Mouse (Mus musculus) lung, embryonic 14.5 days (tissue): Measurements from ENCODE around the gene Polr1a. TPM values are rescaled to one million over a fixed set of nuclear protein-coding genes. Genes with fewer than 3 reads are reported as not detected.

Experiments used
- ATAC-seq: fragments of 200-750 bp; cut with Nextera tagmentation; 2 replicates; pipeline ENCODE4 v1.8.0; 2017; ENCODE audit warnings: mild to moderate bottlenecking, moderate TSS enrichment, moderate library complexity; ENCODE audit not compliant: insufficient read depth
- DNase-seq: peaks from one replicate; pipeline ENCODE4 v3.0.0-alpha.2; 2015
- H3K27ac ChIP-seq: fragments of 300-500 bp; sonication (generic); 2 replicates; pipeline ENCODE4 v1.5.1; 2014; ENCODE audit warnings: low read depth, mild to moderate bottlenecking, moderate library complexity
- H3K27me3 ChIP-seq: fragments of 300-500 bp; sonication (generic); 2 replicates; pipeline ENCODE4 v1.6.1; 2014; ENCODE audit warnings: low read length, control low read depth; ENCODE audit not compliant: insufficient read depth
- H3K36me3 ChIP-seq: fragments of 300-500 bp; sonication (generic); 2 replicates; pipeline ENCODE4 v1.6.1; 2014; ENCODE audit warnings: control low read depth; ENCODE audit not compliant: insufficient read depth
- H3K4me1 ChIP-seq: fragments of 300-500 bp; sonication (generic); 2 replicates; pipeline ENCODE4 v1.6.1; 2014; ENCODE audit warnings: antibody characterized with exemption, control low read depth; ENCODE audit not compliant: insufficient read depth
- H3K4me2 ChIP-seq: fragments of 300-500 bp; sonication (generic); 2 replicates; pipeline ENCODE4 v1.6.1; 2014; ENCODE audit warnings: mild to moderate bottlenecking
- H3K4me3 ChIP-seq: fragments of 300-500 bp; sonication (generic); 2 replicates; pipeline ENCODE4 v1.5.1; 2014; ENCODE audit warnings: low read depth, low read length
- H3K9ac ChIP-seq: fragments of 300-500 bp; sonication (generic); 2 replicates; pipeline ENCODE4 v1.6.1; 2014
- H3K9me3 ChIP-seq: fragments of 300-500 bp; sonication (generic); 2 replicates; pipeline ENCODE4 v1.6.1; 2016; ENCODE audit warnings: low read depth, low read length, control low read depth
- CTCF ChIP-seq: IDR thresholded peaks from 2 replicates; pipeline ENCODE4 v1.5.1; 2016; ENCODE audit warnings: antibody characterized with exemption, low read depth
- WGBS: fragments of 180-500 bp; shearing (Covaris S2); extraction: QIAGEN DNeasy Blood & Tissue Kit; methylation state at CpG from one replicate; pipeline ENCODE4 v1.1.7; 2014; 5-methylcytosine and 5-hydroxymethylcytosine counted together
- polyA plus RNA-seq: library from polyadenylated mRNA; unstranded; fragments of >200 nt; fragmentation: Nextera tagmentation; extraction: Ambion mirVana; gene quantifications from 2 replicates; pipeline ENCODE4 v1.2.1, GENCODE M21; 2014

Polr1a gene
- polyA plus RNA-seq, 1 experiment from 2014 or later: 37.2 TPM

- 79% methylated on average over 3 of the region's 3 CpGs for WGBS
- no peaks in the 10 kb centered on the region for H3K27me3 ChIP-seq
- H3K4me3 ChIP-seq: no peak overlapping the region
- no peak overlapping the region for H3K4me2 ChIP-seq
- H3K4me1 ChIP-seq: peaks cover 15% of the 10 kb centered on the region
- DNase-seq (no peak), ATAC-seq (no peak)
- no peaks in the 10 kb centered on the region for H3K36me3 ChIP-seq
- H3K9me3 ChIP-seq: no peaks in the 10 kb centered on the region; the same call in 1 of the 2 replicates
- TF ChIP-seq CTCF: no peak
- no peak overlapping the region for H3K27ac ChIP-seq
- H3K9ac ChIP-seq: no peak overlapping the region
These were observed 86.2 kb downstream of the Polr1a start for GRCm38 (mm10) chr6:71995081-71995480.

- Histone ChIP-seq H3K36me3 (no peaks in the 10 kb centered on the region), H3K4me1 (no peaks in the 10 kb centered on the region), H3K27ac (no peak overlapping the region), H3K9me3 (no peaks in the 10 kb centered on the region; the same call in 1 of the 2 replicates), H3K4me3 (no peak overlapping the region), H3K4me2 (no peak overlapping the region), H3K27me3 (no peaks in the 10 kb centered on the region), H3K9ac (no peak overlapping the region)
- 71% methylated on average over 1 of the region's 1 CpGs for WGBS
- no peak for DNase-seq
- ATAC-seq: no peak
- no peak for TF ChIP-seq CTCF
These were observed 88.4 kb downstream of the Polr1a start for GRCm38 (mm10) chr6:71997215-71997614.

- DNase-seq (no peak), ATAC-seq (no peak)
- whole genome bisulfite sequencing: 83% methylated on average over 11 of the region's 11 CpGs
- no peaks in the 10 kb centered on the region; the same call in 1 of the 2 replicates for H3K9me3 ChIP-seq
- no peak overlapping the region for H3K27ac ChIP-seq
- no peak overlapping the region for H3K4me3 ChIP-seq
- no peaks in the 10 kb centered on the region for H3K36me3 ChIP-seq
- no peak overlapping the region for H3K4me2 ChIP-seq
- no peaks in the 10 kb centered on the region for H3K27me3 ChIP-seq
- TF ChIP-seq CTCF: no peak
- H3K9ac ChIP-seq: no peak overlapping the region
- H3K4me1 ChIP-seq: no peaks in the 10 kb centered on the region
These were observed 91.2 kb downstream of the Polr1a start for GRCm38 (mm10) chr6:71999917-72000512.

- Histone ChIP-seq H3K4me2 (no peak overlapping the region), H3K4me1 (no peaks in the 10 kb centered on the region), H3K27me3 (no peaks in the 10 kb centered on the region), H3K27ac (no peak overlapping the region), H3K4me3 (no peak overlapping the region), H3K36me3 (no peaks in the 10 kb centered on the region), H3K9me3 (no peaks in the 10 kb centered on the region; the same call in 1 of the 2 replicates), H3K9ac (no peak overlapping the region)
- ATAC-seq: no peak
- WGBS: 63% methylated on average over 5 of the region's 5 CpGs
- no peak for DNase-seq
- TF ChIP-seq CTCF: no peak
These were observed 92.4 kb downstream of the Polr1a start for GRCm38 (mm10) chr6:72001220-72001777.

GRCm38 (mm10) chr6:72007411-72008212 is 98.8 kb downstream of the Polr1a start:
- no peak for TF ChIP-seq CTCF

GRCm38 (mm10) chr6:72008213-72008655 is 99.4 kb downstream of the Polr1a start:
- no peak for ATAC-seq

More at GRCm38 (mm10) chr6:72007411-72008212, 98.8 kb downstream of the Polr1a start:
- Histone ChIP-seq H3K9me3 (no peaks in the 10 kb centered on the region), H3K36me3 (no peaks in the 10 kb centered on the region), H3K27me3 (no peaks in the 10 kb centered on the region), H3K9ac (no peak overlapping the region), H3K4me2 (no peak overlapping the region), H3K4me1 (no peaks in the 10 kb centered on the region), H3K27ac (no peak overlapping the region), H3K4me3 (no peak overlapping the region)
- DNase-seq (no peak), ATAC-seq (no peak)
- whole genome bisulfite sequencing: 72% methylated on average over 3 of the region's 3 CpGs

GRCm38 (mm10) chr6:72009454-72009853 is 100.6 kb downstream of the Polr1a start:
- no peak overlapping the region for H3K4me2 ChIP-seq
- WGBS: 91% methylated on average over 1 of the region's 1 CpGs
- DNase-seq (no peak), ATAC-seq (no peak)
- no peak for TF ChIP-seq CTCF
- H3K4me3 ChIP-seq: no peak overlapping the region
- no peaks in the 10 kb centered on the region for H3K9me3 ChIP-seq
- no peaks in the 10 kb centered on the region for H3K36me3 ChIP-seq
- no peak overlapping the region for H3K9ac ChIP-seq
- H3K4me1 ChIP-seq: no peaks in the 10 kb centered on the region
- no peak overlapping the region for H3K27ac ChIP-seq
- H3K27me3 ChIP-seq: no peaks in the 10 kb centered on the region

More at GRCm38 (mm10) chr6:72008213-72008655, 99.4 kb downstream of the Polr1a start:
- 77% methylated on average over 4 of the region's 4 CpGs for WGBS
- H3K36me3 ChIP-seq: no peaks in the 10 kb centered on the region
- H3K4me2 ChIP-seq: no peak overlapping the region
- no peak for TF ChIP-seq CTCF
- no peak overlapping the region for H3K9ac ChIP-seq
- H3K4me1 ChIP-seq: no peaks in the 10 kb centered on the region
- H3K27ac ChIP-seq: no peak overlapping the region
- H3K9me3 ChIP-seq: no peaks in the 10 kb centered on the region
- H3K27me3 ChIP-seq: no peaks in the 10 kb centered on the region
- no peak overlapping the region for H3K4me3 ChIP-seq
- DNase-seq: no peak
